Mouse (Mus musculus) CH12.LX (cell line): ENCODE results near the gene Mansc1.

Experiments used
- MXI1 ChIP-seq: IDR thresholded peaks from 2 replicates; pipeline ENCODE4 v1.6.1; 2011; ENCODE audit warnings: mild to moderate bottlenecking, low read depth, low read length, improper control_type of control experiment
- POLR2A ChIP-seq: IDR thresholded peaks from 2 replicates; pipeline ENCODE4 v1.6.1; 2011; ENCODE audit warnings: low read depth, mild to moderate bottlenecking, improper control_type of control experiment, low read length

GRCm38 (mm10) chr6:134640485-134641475 is 8.5 kb upstream of the Mansc1 start:
- TF ChIP-seq POLR2A: peak; percentile 71
- peak; percentile 97 for TF ChIP-seq MXI1
